Mouse (Mus musculus) cerebral cortex, adult 2 months (tissue): ENCODE data around the gene Wdr45b.

Experiments used
- WGBS: fragments of 180-500 bp; shearing (Covaris S2); methylation state at CpG from one replicate; pipeline ENCODE4 v1.1.7; 2018; 5-methylcytosine and 5-hydroxymethylcytosine counted together

The Wdr45b gene

DNA sequence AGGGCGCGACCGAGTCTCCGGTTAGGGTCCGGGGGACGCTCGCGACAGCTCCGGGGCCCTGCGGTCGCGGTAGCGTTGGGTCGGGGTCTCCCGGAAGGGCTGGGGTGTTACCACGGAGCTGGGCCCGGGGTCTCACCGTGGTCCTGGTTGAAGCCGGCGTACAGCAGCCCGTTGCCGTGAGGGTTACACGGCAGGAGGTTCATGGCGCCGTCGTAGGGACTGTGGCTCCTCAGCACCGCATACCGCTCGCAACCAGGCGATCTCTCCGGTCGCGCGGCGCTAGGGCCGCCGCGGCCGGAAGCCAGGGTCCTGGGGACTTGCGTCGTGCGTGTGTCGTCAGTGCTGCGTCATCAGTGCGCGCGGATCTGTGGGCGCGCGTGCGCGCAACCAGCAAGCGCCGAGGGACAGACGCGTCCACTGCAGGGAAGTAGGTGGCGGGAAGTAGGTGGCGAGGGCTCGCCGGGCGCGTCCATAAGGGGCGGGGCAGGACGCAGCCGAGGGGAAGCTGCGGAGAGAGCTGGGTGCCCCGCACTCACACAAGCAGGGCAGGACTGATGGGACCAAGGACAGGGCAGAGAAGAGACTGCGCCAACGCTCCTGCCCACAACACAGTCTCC, at the start of gene Wdr45b:
Gene Wdr45b (minus strand): TSS at position 355 of the 617 bp plus-strand sequence.
- WGBS, result under 1% methylated on average over 69 of the region's 69 CpGs

GRCm38 (mm10) chr11:121392405-121392804, 38.2 kb upstream of the Wdr45b start:
- WGBS, result 88% methylated on average over 3 of the region's 3 CpGs

DNA sequence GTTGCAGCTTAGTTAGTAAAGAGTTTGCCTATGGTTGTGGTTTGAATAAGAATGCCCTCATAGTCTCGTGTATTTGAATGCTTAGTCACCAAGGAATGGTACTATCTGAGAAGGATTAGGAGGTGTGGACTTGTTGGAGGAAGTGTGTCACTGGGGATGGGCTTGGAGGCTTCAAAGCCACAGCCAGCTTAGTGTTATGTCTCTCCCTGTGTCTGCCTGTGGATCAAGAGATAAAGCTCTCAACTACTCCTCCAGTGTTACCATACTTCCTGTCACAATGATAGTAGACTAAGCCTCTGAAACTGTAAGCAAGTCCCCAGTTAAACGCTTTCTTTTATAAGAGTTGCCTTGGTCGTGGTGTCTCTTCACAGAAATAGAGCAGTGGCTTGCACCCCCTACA, 36.5 kb upstream of the Wdr45b start:
- 62% methylated on average over 3 of the region's 3 CpGs for WGBS

DNA sequence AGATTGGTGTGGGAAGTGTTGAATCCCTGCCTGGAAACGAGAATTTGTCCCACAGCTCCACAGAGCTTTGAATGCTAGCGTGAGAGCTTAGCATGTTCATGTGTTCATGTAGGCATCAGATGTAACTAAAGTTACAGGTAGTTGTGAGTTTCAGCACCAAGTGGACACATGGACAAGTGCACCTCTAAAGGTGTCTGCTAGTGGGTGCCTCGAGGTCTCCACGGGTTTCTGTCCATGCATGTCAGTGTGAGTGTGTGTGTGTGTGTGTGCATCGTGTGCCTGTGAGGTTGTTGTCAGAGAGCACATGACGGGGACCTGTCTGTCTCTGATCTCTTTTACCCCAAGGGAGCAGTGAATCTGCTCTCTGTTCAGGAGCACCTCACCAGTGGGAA, 34.3 kb upstream of the Wdr45b start:
- 7% methylated on average over 6 of the region's 6 CpGs for WGBS

DNA sequence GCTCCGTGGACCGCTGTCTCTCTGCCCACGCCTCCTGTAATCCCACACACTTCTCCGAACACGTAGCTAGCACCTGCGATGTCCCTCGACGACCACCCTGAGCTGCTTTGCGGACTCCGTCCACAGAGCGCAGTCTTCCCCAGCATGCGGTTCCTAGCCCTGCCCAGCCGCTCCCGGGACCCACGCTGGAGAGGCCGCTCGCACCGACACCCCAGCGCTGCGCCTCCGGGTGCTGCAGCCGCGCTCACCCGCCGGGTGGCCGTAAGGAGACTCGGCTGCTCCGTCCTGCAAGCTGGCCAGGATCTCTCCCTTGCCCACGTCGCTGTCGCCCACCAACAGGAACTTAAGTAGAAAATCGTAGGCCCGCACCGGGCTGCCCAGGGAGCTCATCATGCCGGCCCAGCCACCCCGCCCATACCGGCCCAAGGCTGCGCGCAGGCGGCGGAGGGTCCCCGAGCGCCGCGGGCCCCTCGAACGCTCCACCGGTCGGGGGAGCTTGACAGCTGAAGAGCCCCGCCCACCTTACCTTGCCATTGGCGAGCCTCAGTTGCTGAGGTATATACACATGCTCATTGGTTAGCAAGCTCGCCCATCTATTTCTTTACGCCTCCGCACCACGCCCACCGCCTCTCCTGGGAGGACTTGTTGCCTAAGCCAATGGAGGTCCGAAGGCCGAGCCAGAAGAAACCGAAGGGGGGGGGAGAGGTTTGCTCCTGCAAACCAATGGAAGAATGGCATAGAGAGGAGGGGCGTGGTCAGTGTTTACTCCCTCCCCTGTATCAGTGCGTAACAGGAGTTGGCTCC, 33.7 kb upstream of the Wdr45b start, which contains the start of gene Rab40b:
Gene Rab40b (minus strand): TSS at position 502 of the 804 bp plus-strand sequence.
- WGBS, result under 1% methylated on average over 61 of the region's 61 CpGs

- 35% methylated on average over 6 of the region's 6 CpGs for WGBS
Measured at GRCm38 (mm10) chr11:121380294-121380693, 26.0 kb upstream of the Wdr45b start.

DNA sequence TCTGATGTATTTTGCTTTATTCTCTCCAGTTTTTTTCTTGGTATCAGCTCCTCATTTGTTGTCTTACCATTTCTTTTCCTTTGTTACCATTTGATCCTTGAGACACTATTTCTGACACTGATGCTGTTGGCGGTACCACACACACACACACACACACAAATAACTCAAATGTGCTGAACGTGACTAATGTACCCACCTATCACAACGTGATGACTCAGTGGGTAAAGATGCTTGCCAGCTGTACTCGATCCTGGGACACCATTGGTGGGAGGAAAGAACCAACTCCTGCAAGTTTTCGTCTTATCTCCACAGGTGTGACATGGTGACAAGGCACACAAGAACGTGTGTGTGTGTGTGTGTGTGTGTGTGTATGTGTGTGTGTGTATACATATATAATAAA, 19.1 kb upstream of the Wdr45b start:
- WGBS, result 47% methylated on average over 6 of the region's 6 CpGs

- 52% methylated on average over 6 of the region's 6 CpGs for WGBS
Measured at GRCm38 (mm10) chr11:121370337-121370994, 16.2 kb upstream of the Wdr45b start.

DNA sequence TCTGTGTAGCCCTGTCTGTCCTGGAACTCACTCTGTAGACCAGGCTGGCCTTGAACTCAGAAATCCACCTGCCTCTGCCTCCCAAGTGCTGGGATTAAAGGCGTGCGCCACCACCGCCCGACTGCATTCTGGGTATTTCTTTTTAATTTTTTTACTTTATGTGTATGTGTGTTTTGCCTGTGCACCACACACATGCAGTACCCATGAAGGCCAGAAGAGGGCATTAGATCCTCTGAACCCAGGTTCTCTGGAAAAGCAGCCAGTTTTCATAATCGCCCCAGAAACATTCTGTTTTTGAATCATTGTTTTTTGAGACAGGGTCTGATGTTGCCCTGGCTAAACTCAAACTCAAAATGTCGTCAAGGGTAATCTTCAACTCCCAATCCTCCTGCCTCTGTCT, 15.4 kb upstream of the Wdr45b start:
- WGBS, result 58% methylated on average over 6 of the region's 6 CpGs

- WGBS, result 44% methylated on average over 1 of the region's 1 CpGs
Measured at GRCm38 (mm10) chr11:121368731-121369130, 14.5 kb upstream of the Wdr45b start.

- 66% methylated on average over 5 of the region's 5 CpGs for WGBS
Measured at GRCm38 (mm10) chr11:121367170-121367707, 13.0 kb upstream of the Wdr45b start.

DNA sequence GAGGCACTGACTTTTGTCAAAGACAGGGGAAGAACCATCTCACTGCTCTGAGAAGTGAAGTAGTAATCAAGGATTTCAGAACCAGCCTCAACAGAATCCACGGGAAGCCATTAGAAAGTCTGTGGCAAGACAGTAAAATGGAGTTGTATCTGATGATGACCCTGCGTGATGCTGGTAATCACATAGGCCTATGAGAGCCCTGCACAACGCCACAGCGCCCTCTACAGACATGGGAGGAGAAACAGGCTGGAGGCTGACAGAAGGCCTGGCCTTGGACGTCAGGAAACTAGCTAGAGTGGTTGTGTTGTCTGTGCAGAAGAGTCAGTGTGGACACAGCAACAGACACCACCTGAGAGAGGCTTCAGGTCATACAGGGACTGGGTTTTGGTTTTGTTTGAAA, 8.0 kb upstream of the Wdr45b start:
- WGBS, result 37% methylated on average over 5 of the region's 5 CpGs

DNA sequence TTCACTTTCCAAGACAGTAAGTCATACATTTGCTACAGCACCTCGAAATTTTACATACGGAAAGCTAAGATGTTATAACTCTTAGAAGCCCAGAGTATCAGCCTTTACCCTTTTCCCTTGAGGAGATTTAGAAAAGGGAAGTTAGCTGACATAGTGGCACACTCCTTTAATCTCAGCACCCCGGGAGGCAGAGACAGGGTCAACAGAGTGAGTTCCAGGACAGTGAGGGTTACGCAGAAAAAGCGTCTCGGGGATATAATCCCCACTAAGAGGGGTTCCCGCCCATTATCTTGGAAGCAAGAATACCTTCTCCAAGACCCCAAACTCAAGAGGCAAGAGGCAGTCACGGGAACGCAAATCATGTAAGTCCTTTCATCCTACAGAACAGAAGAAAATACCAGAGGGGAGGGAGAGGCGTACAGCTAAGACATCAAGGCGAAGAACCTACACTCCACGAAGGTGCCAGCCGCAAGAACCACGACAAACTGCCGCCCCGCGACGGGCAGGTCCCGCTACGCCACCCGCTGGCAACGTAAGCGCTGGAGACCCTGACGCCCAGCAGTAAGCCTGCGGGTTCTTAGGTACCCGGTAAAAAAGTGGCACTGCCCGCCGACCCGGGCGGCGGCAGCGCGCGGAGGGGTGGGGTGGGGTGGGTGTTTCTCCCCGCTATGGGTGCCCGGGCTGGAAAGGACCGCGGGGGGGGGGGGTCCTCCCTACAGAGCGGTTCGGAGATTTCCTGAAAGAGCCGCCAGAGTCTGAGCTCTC, 737 bp downstream of the Wdr45b start:
- WGBS, result 2% methylated on average over 41 of the region's 41 CpGs

DNA sequence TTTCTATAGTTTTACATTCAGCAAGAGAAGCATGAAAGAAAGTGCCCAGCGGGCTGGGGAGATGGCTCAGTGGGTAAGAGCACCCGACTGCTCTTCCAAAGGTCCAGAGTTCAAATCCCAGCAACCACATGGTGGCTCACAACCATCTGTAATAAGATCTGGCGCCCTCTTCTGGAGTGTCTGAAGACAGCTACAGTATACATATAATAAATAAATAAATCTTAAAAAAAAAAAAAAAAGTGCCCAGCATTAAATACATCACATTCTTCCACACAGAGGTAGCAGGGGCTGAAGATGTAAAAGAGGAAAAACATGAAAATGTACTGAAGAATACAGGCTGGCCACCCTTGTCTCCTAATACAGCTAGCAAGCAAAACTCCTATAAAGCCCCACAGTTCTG, 5.5 kb downstream of the Wdr45b start:
- 88% methylated on average over 3 of the region's 3 CpGs for WGBS

- 95% methylated on average over 2 of the region's 2 CpGs for WGBS
Measured at GRCm38 (mm10) chr11:121348166-121348565, 6.1 kb downstream of the Wdr45b start.

- WGBS, result 58% methylated on average over 2 of the region's 2 CpGs
Measured at GRCm38 (mm10) chr11:121347036-121347435, 7.2 kb downstream of the Wdr45b start.

GRCm38 (mm10) chr11:121342423-121342822, 11.8 kb downstream of the Wdr45b start:
- 67% methylated on average over 1 of the region's 1 CpGs for WGBS

GRCm38 (mm10) chr11:121340287-121340686, 14.0 kb downstream of the Wdr45b start:
- WGBS, result 86% methylated on average over 1 of the region's 1 CpGs

- WGBS, result 95% methylated on average over 1 of the region's 1 CpGs
Measured at GRCm38 (mm10) chr11:121339647-121340046, 14.6 kb downstream of the Wdr45b start.

DNA sequence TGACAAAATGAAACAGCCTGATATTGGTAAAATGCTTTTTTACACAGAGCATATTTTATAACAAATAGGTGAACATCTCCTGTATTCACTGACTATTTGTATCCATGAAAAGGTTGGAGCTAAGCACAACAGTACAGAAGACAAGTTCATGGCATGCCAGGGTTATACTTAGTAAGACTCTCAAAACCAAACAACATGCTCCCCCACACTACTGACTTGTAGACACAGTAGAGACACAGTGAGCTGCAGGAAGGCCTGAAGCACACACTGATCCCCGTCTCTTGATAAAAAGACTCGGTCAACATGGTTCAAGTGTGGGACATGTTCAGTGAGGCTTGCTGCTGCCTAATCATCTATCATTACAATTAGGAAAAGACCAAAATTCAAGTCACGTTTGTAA, 22.6 kb downstream of the Wdr45b start:
- WGBS, result 70% methylated on average over 3 of the region's 3 CpGs

GRCm38 (mm10) chr11:121328206-121328605, 26.0 kb downstream of the Wdr45b start:
- WGBS, result 90% methylated on average over 9 of the region's 9 CpGs

DNA sequence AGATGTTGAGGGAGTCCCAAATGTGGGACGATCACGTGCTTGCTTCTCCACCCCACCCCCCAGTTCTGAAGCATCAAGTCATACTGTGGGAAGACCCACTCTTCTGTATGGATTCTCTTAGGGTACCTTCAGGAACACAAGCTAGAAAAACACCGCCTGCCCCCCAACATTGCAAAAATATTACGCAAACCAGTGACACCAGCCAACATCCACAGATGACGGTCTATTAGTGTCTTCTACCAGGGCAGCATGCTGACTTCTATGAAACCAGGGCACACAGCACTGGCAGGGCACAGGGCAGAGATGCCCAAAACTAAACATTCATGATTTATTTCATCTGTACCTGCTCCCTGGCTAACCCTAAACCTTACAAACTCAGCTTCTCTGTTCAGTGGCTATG, 27.6 kb downstream of the Wdr45b start:
- 97% methylated on average over 5 of the region's 5 CpGs for whole genome bisulfite sequencing
